Mouse (Mus musculus) right cerebral cortex, adult 2 months (tissue): ENCODE measurements at regions not wholly inside any gene's neighbourhood (a gene's known extent, or its start where the extent isn't known, plus 50 kb on each side); places are given as distances from the start of the nearest gene placed in this dataset.

Experiments
- DNase-seq, 2 experiments: peaks; one replicate each; pipeline ENCODE4 v3.0.0; 2021 to 2022; ENCODE audit warnings: low spot score in 2 of 2

GRCm38 (mm10) chr8:102414931-102415330, 370.5 kb downstream of the Cdh11 start:
- no peak for DNase-seq

GRCm38 (mm10) chr8:102413446-102413845, 372.0 kb downstream of the Cdh11 start:
- DNase-seq = no peak

GRCm38 (mm10) chr8:102387591-102387990, 397.9 kb downstream of the Cdh11 start:
- DNase-seq = no peak

- no peak for DNase-seq
These were observed 440.1 kb downstream of the Cdh11 start for GRCm38 (mm10) chr8:102345392-102345791.

- DNase-seq = peak in 1 of 2 experiments; percentile 6
These were observed 452.9 kb downstream of the Cdh11 start for GRCm38 (mm10) chr8:102332511-102332910.

- no peak for DNase-seq
These were observed 454.3 kb downstream of the Cdh11 start for GRCm38 (mm10) chr8:102331151-102331550.

GRCm38 (mm10) chr8:102329955-102330354, 455.5 kb downstream of the Cdh11 start:
- no peak for DNase-seq
